Mouse (Mus musculus) neural tube, embryonic 14.5 days (tissue): ENCODE measurements at regions not wholly inside any gene's neighbourhood (a gene's known extent, or its start where the extent isn't known, plus 50 kb on each side); places are given as distances from the start of the nearest gene placed in this dataset.

Experiments
- ATAC-seq: fragments of 200-750 bp; cut with Nextera tagmentation; 2 replicates; pipeline ENCODE4 v1.8.0; 2017; ENCODE audit warnings: low read depth, mild to moderate bottlenecking, moderate TSS enrichment, moderate library complexity
- H3K27ac ChIP-seq: fragments of 300-500 bp; sonication (generic); 2 replicates; pipeline ENCODE4 v1.5.1; 2014; ENCODE audit warnings: low read depth, mild to moderate bottlenecking, control low read depth, low read length, moderate library complexity, mixed read lengths
- H3K27me3 ChIP-seq: fragments of 300-500 bp; sonication (generic); 2 replicates; pipeline ENCODE4 v1.6.1; 2014; ENCODE audit warnings: low read length; ENCODE audit not compliant: control insufficient read depth, insufficient read depth
- H3K36me3 ChIP-seq: fragments of 300-500 bp; sonication (generic); 2 replicates; pipeline ENCODE4 v1.6.1; 2014; ENCODE audit warnings: low read length, mixed read lengths; ENCODE audit not compliant: control insufficient read depth, insufficient read depth
- H3K4me1 ChIP-seq: fragments of 300-500 bp; sonication (generic); 2 replicates; pipeline ENCODE4 v1.6.1; 2014; ENCODE audit warnings: low read length; ENCODE audit not compliant: control insufficient read depth, insufficient read depth
- H3K4me2 ChIP-seq: fragments of 300-500 bp; sonication (generic); 2 replicates; pipeline ENCODE4 v1.6.1; 2014; ENCODE audit warnings: mild to moderate bottlenecking, low read depth, low read length, control low read depth
- H3K4me3 ChIP-seq: fragments of 300-500 bp; sonication (generic); 2 replicates; pipeline ENCODE4 v1.5.1; 2014; ENCODE audit warnings: low read depth, low read length, control low read depth, mixed read lengths
- H3K9ac ChIP-seq: fragments of 300-500 bp; sonication (generic); replicated peaks from 2 replicates; pipeline ENCODE4 v1.6.1; 2014; ENCODE audit warnings: low read depth, mild to moderate bottlenecking, control low read depth, low read length, mixed read lengths
- H3K9me3 ChIP-seq: fragments of 300-500 bp; sonication (generic); 2 replicates; pipeline ENCODE4 v1.6.1; 2016; ENCODE audit warnings: low read length; ENCODE audit not compliant: control insufficient read depth
- WGBS: fragments of 180-500 bp; shearing (Covaris S2); extraction: QIAGEN DNeasy Blood & Tissue Kit; methylation state at CpG from one replicate; pipeline ENCODE4 v1.1.7; 2014; 5-methylcytosine and 5-hydroxymethylcytosine counted together

DNA sequence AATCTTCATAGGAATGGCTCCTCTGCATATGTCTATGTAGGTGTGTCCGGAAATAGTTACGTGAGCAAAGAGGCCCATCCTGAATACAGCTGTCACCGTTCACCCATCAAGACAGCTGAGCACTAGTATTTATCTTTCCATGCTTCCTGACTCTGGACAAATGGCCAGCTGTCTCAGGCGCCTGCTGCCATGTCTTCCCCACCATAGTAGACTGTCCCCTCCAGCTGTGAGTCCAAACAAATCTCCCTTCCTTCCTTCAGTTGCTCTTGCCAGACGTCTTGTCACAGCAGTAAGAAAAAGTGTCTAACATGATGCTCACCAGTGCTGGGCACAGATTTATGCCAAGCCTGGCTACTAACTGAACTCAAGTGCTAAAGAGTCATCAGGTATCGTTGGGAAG is 487.0 kb downstream of the Insc start:
- Histone ChIP-seq H3K9me3 (no peaks in the 10 kb centered on the region), H3K4me2 (no peak overlapping the region), H3K4me3 (no peak overlapping the region), H3K4me1 (no peaks in the 10 kb centered on the region), H3K9ac (no peak overlapping the region), H3K27me3 (no peaks in the 10 kb centered on the region), H3K27ac (no peak overlapping the region), H3K36me3 (no peaks in the 10 kb centered on the region)
- no peak for ATAC-seq
- WGBS, result 80% methylated on average over 6 of the region's 6 CpGs

DNA sequence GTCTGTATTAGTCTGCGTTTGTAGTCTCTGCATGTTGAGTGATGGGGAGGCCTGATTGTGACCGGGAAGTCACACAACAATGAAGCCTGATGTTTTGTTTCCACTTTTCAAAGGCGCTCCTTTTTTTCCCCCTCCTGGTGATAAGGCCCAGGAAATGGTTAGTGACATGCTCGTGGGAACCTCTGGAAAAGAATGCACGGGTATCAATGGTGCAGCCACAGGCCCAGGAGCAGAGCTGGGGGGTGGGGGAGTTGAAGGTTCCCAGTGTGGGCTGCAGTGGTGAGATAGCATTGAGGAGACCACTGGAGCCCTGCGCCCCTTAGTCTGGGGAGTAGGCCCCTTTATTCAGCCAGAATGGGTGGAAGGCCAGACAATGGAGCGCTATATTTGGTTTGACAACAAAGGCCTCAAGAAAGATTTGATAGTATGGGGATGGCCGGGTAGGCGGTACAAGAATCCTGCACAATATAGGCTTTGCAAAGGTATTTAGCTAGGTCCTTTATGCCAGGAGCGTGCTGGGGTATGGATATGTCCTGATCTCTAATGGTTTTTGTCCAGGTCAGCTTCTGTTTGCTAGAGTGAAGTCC is 490.4 kb downstream of the Insc start:
- Histone ChIP-seq H3K9me3 (no peaks in the 10 kb centered on the region), H3K4me2 (no peak overlapping the region), H3K4me3 (no peak overlapping the region), H3K36me3 (no peaks in the 10 kb centered on the region), H3K27ac (no peak overlapping the region), H3K27me3 (no peaks in the 10 kb centered on the region), H3K9ac (no peak overlapping the region), H3K4me1 (no peaks in the 10 kb centered on the region)
- no peak for ATAC-seq
- 25% methylated on average over 10 of the region's 10 CpGs for WGBS

DNA sequence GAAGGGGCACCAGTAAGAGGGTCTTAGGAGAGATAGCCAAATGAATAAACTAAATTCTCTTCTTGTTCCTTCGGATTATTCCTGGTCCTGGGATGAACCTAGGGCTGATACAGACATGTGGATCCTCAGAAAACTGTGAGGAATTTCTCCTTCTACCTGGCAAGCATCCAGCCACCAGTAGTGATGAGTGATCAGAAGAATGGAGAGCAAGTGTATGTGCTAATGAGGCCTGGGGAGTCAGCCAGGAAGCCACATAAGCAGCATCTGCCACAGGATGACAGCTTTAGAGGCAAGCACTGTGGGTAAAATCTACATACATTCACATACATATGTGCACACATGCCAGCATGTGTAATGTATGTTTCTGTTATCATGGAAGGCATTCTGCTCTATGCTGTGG is 493.6 kb downstream of the Insc start:
- 87% methylated on average over 1 of the region's 1 CpGs for WGBS
- Histone ChIP-seq H3K4me3 (no peak overlapping the region), H3K36me3 (no peaks in the 10 kb centered on the region), H3K27ac (no peak overlapping the region), H3K9me3 (no peaks in the 10 kb centered on the region), H3K9ac (no peak overlapping the region), H3K4me1 (no peaks in the 10 kb centered on the region), H3K4me2 (no peak overlapping the region), H3K27me3 (no peaks in the 10 kb centered on the region)
- no peak for ATAC-seq

- no peaks in the 10 kb centered on the region for H3K9me3 ChIP-seq
- H3K9ac ChIP-seq, result no peak overlapping the region
- no peaks in the 10 kb centered on the region for H3K27me3 ChIP-seq
- WGBS, result 97% methylated on average over 2 of the region's 2 CpGs
- ATAC-seq, result no peak
- H3K4me2 ChIP-seq, result no peak overlapping the region
- H3K4me3 ChIP-seq, result no peak overlapping the region
- H3K4me1 ChIP-seq, result no peaks in the 10 kb centered on the region
- no peaks in the 10 kb centered on the region for H3K36me3 ChIP-seq
- no peak overlapping the region for H3K27ac ChIP-seq
Measured at GRCm38 (mm10) chr7:115251591-115252369, 508.3 kb downstream of the Insc start.

GRCm38 (mm10) chr7:115252370-115252750 is 508.9 kb downstream of the Insc start:
- Histone ChIP-seq H3K9ac (no peak overlapping the region), H3K4me1 (no peaks in the 10 kb centered on the region), H3K4me3 (no peak overlapping the region), H3K4me2 (no peak overlapping the region), H3K27ac (no peak overlapping the region), H3K27me3 (no peaks in the 10 kb centered on the region), H3K36me3 (no peaks in the 10 kb centered on the region), H3K9me3 (no peaks in the 10 kb centered on the region)
- 87% methylated on average over 2 of the region's 2 CpGs for WGBS
- no peak for ATAC-seq

- no peaks in the 10 kb centered on the region for H3K9me3 ChIP-seq
- H3K4me1 ChIP-seq, result no peaks in the 10 kb centered on the region
- no peaks in the 10 kb centered on the region for H3K27me3 ChIP-seq
- H3K36me3 ChIP-seq, result no peaks in the 10 kb centered on the region
- H3K4me2 ChIP-seq, result no peak overlapping the region
- H3K4me3 ChIP-seq, result no peak overlapping the region
- no peak overlapping the region for H3K9ac ChIP-seq
- H3K27ac ChIP-seq, result no peak overlapping the region
- no peak for ATAC-seq
- 37% methylated on average over 3 of the region's 3 CpGs for WGBS
Measured at GRCm38 (mm10) chr7:115258626-115259025, 515.1 kb downstream of the Insc start.

DNA sequence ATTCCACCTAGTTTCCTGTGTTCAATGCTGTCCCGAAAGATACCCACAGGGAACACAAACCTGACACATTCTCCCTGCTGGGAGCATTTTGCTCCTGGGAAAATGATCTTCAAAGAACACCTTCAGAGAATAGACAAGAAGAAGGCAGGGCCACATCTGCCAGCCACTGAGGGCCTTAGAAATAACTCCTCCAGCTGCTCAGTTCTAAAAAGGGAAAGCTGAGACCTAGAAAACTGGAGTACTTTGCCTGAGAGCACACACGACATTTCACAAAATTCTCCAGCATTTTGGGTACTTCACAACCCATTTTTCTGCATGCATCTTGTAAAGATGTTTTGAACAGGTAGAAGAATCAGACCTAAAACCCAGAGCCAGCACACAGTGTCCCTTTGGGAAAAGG is 519.6 kb downstream of the Insc start:
- no peak for ATAC-seq
- Histone ChIP-seq H3K4me3 (no peak overlapping the region), H3K4me1 (no peaks in the 10 kb centered on the region), H3K9me3 (no peaks in the 10 kb centered on the region), H3K27me3 (no peaks in the 10 kb centered on the region), H3K27ac (no peak overlapping the region), H3K36me3 (no peaks in the 10 kb centered on the region), H3K9ac (no peak overlapping the region), H3K4me2 (no peak overlapping the region)
- WGBS, result 93% methylated on average over 2 of the region's 2 CpGs

DNA sequence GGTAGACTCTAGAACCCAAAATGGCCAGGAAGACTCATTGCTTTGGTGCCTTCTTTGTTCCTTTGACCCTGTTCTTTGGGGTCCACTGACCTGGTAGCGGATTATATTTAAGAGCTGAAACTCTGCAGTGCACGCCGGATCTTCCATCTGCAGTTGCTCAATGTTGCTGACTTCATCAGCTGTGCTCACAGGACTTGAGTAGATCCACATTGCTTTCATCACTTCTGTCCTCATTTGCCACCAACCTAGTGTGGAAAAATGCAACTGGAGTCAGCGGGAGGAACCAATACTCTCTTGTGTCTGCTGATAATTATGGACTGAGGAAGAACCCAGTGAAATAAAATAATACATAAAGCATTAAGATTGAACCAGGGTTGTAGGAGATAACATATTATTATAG is 522.6 kb downstream of the Insc start:
- no peaks in the 10 kb centered on the region for H3K4me1 ChIP-seq
- no peak overlapping the region for H3K4me3 ChIP-seq
- H3K36me3 ChIP-seq, result no peaks in the 10 kb centered on the region
- H3K9me3 ChIP-seq, result no peaks in the 10 kb centered on the region
- WGBS, result 93% methylated on average over 4 of the region's 4 CpGs
- H3K4me2 ChIP-seq, result no peak overlapping the region
- no peak overlapping the region for H3K27ac ChIP-seq
- no peak for ATAC-seq
- no peak overlapping the region for H3K9ac ChIP-seq
- no peaks in the 10 kb centered on the region for H3K27me3 ChIP-seq

- Histone ChIP-seq H3K9ac (no peak overlapping the region), H3K4me3 (no peak overlapping the region), H3K9me3 (no peaks in the 10 kb centered on the region), H3K36me3 (no peaks in the 10 kb centered on the region), H3K27ac (no peak overlapping the region), H3K4me2 (no peak overlapping the region), H3K4me1 (no peaks in the 10 kb centered on the region), H3K27me3 (no peaks in the 10 kb centered on the region)
- no peak for ATAC-seq
- WGBS, result 32% methylated on average over 2 of the region's 2 CpGs
Measured at GRCm38 (mm10) chr7:115270803-115271202, 527.3 kb downstream of the Insc start.
